Mouse (Mus musculus): ENCODE results near the gene Sh3glb1. TPM values are rescaled to one million over a fixed set of nuclear protein-coding genes. Genes with fewer than 3 reads are reported as not detected.
"Not testable (repeated sequence)": the region's sequence is repeated elsewhere in the genome, so short reads cannot be mapped to it uniquely, and the experiment has no call there.

The Sh3glb1 gene
- polyA plus RNA-seq (2017; shearing (Covaris generic)): 10 to 100 TPM; 53.4 to 56.8 TPM

DNA sequence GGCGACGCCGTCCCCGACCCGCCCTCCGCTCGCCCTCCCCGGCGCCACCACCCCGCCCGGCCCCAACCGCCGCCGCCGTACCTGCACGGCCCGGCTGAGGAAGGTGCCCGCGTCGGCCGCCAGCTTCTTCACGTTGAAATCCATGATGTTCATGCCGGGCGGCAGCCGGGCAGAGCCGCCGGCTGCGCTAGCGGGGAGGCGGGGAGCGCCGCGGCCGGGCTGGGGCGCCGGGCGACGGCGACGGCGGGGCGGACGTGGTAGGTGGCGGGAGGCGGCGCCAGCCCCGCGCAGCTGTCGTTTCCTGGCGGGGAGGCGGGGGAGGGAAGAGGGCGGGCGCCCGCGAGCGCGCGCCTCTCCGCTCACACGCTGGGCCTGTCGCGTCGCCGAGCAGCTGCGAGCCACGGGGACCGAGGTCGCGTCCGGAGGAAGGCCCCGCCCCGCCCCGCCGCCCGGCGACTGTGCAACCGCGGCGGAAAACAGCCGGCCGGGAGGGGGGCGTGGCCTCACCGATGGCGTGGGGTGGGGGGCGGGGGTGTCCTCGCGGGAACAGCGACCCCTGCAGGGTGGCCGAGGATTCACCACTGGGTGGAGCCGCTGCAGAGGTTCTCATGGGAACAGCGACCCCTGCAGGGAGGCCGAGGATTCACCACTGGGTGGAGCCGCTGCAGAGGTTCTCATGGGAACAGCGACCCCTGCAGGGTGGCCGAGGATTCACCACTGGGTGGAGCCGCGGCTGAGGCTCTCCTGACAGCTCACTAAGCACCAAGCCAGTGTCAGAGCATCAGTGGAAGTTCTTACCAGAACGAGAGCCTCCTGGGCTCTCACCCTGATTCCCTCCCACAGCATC is at the start of gene Sh3glb1:
Gene Sh3glb1 (minus strand): TSS at position 435 of the 847 bp plus-strand sequence.
- ATAC-seq: peak; percentile 70

DNA sequence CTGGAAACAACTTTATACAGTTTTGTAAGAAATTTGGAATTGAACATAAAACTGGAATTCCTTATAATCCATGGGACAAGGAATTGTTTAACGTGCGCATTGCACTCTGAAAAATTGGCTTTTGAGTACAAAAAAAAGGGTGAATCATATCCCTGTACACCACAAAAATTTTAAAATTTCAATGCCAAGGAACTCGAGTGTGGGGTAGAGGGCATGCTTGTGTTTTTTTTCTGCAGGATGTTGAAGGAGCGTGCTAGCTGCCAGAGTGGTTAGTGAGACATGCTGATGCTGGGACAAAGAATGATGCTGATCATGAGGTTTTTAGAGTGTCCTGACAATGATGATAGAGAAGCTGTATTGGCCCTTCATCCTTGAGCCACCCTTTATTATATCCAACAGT is 45.0 kb upstream of the Sh3glb1 start:
- no peak for ATAC-seq

DNA sequence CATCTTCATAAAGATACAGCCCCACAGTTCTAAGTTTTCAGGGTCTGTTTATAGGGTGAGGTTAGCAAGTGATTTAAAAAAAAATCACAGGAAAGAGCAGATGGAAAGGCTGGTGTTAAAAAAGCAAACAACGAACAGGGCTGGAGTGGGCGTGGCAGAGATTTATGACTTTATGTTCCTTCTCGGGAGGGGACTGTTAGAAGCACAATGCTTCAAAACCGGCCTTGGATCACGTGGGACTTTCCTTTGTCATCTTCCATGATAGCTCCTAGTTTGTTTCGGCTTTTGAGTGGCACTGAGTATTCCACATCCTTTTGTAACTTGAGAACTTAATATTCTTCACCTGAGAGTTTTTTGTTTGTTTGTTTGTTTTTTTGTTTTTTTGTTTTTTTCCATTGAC is 41.3 kb upstream of the Sh3glb1 start:
- no peak for ATAC-seq

DNA sequence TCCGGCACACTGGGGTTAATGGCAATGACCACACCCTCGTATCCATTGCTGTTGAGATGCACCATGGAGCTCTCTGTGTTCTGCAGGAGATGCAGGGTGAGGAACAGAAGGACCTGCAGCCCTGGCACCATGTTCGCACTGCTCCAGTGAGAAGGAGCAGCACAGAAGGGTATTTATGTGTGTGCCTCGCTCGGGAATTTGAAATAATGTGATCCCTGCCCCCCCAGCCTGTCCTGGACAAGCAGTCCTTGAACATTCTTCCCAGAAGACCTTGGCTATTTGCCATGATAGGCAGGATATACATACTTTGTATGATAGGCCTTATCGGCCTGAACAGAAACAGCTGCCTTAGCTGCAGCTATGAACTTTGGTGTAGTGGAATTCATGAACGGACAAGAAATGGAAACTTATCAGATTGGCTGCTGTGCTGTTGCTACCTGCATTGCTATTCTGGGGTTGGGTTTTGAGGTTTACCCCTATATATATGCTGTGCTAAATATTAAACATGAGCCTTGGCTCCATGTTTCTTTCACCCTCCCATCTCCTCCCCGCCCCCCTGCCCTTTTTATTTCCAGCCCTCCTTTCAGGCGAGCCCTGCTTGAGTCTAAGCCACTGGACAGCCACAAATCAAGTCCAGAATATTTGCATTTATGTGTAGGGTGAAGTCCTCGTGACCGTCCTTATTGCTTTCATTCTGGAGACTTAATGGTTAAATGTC is 40.6 kb upstream of the Sh3glb1 start, which contains the start of gene Clca3a1:
Gene Clca3a1 (minus strand): TSS at position 386 of the 718 bp plus-strand sequence.
- ATAC-seq: no peak

DNA sequence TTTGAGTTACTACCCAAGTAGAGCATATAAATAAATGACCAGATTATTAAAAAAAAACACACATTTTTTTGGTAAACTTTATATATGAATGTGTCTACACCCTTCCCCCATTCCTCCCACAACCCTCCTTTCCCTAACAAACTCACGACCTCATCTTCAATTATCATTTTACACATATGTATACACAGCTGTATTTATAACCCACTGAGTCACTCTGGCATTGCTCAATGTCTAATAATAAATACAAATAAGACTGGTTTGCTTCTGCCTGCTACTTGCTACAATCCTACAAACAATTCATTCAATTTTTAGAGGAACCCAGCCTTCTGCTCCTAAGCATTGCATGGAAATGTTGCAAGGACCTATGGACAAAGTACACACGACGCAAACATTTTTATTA is 39.6 kb upstream of the Sh3glb1 start:
- ATAC-seq: no peak

DNA sequence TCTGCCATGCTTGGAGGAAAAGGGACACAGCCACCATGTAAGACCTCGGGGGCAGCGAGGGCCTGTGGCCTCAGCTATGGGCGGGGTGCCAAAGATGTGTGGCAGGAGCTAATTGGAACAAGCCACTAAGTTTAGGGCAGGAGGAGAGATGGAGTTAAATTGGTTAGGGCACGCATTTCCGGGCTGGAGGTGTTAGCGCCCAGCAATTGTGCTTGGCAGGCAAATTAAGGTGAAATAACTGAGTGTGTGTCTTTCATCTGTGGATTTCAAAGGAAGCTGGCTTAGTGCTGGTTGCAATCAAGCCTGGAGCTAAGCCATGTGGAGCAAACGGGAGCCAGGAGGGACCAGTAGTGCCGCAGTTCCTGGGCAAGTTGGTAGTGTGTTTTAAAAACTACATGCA is 36.0 kb upstream of the Sh3glb1 start:
- not testable (repeated sequence) for ATAC-seq

DNA sequence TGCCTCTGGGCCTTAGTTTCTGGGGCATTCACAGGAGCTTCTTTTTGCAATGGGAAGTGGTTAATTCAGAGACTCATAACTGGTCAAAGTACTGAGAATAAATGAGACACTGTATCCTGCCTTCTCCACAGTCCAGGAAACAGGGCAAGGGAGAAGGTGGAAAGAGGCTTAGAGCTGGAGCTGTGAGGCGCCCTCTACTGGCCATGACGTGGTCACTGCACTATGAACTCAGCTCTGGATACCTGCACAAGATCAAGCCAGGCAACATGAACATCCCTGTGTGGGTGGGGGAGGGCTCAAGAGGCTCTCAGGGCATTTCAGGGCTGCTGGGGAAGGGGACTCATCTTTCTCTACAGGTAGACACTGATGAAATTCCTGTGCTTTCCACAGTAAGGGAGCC is 33.0 kb upstream of the Sh3glb1 start:
- no peak for ATAC-seq

DNA sequence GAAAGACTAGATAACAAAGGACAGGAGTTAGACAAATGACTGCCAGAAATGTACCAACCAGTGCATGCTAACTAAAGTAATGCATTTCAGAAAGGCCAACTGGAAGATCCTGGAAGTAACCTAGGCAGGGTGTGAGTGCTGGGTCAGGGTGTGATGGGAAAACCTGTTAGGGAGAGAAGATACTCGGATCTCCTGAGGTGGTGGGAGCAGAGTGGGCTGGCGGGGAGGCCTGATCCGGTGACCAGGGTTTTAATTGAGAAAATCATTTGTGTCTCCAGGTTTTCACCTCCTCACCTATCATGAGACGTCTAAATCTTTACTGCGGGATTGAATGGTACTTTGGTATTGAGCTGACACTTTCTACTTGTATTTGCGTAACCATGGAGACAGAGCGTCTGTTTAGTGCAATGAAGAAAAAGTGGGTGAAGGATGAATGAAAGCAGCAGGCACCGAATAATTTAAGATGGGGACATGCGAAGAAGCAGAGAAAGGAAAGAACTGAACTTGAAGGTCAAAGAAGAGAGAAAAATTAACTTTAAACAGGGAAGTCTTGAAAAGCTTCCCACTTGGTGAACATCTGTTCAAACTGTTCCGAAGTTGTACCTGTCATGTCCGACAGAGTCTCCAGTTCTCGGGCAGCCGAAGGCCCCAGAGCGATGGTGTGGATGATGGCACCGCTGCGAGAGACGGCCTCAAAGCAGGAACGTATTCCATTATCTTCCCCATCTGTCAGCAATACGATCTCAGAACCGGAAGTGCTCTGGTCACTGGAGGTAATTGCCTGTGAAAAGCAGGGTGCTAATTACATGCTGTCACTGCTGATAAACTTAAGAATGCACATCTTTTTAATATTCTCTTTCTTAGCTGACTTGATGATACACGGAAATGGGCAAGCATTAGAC is 29.2 kb upstream of the Sh3glb1 start:
- ATAC-seq: not testable (repeated sequence)

DNA sequence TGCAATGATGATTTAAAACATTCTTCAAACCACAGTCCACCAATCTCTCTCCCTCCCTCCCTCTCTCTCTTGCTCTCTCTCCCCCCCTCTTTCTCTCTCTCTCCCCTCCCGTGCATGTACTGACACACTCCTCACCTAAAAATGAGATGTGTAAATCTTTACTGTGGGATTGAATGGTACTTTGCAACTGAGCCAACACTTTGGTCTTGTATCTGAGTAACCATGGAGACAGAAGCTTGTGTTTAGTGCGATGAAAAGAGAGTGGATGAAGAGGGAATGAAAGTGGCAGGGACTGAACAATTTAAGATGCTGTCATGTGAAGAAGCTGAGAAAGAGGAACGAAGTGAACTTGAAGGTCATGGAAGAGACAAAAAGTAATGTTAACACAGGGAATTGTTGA is 27.6 kb upstream of the Sh3glb1 start:
- ATAC-seq: not testable (repeated sequence)

DNA sequence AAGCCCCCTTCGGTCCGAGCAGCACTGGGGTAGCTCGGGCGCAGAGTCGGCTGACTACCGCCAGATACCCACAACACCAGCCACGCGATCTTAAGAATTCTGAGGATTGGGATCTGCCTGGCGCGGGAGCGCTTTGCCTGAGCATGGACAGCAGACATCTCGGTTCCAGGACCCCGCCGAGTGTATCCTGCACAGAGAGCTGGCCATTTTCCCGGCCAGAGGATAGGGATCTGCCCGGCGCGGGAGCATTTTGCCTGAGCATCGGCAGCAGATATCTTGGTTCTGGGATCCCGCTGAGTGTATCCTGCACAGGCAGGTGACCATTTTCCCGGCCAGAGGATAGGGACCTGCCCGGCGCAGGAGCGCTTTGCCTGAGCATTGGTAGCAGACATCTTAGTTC is 18.3 kb upstream of the Sh3glb1 start:
- not testable (repeated sequence) for ATAC-seq

DNA sequence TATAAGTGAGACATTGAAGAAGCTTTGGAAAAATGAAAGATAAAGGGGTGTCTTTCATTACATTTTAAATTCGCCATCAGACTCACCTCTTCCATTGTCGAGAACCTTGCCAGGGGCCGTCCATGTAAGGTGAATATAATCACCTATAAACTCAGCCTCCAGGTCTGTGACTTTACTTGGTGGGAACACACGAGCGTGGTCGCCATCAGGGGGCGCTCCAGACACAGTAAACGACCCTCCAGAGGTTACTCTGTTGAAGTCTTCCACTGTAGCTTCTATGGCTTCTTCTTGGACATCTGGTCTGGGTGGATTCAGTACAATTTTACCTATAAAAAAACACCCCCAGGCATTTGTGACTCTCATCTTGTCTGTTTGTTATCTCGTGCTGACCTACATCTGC is 16.7 kb upstream of the Sh3glb1 start:
- ATAC-seq: no peak

DNA sequence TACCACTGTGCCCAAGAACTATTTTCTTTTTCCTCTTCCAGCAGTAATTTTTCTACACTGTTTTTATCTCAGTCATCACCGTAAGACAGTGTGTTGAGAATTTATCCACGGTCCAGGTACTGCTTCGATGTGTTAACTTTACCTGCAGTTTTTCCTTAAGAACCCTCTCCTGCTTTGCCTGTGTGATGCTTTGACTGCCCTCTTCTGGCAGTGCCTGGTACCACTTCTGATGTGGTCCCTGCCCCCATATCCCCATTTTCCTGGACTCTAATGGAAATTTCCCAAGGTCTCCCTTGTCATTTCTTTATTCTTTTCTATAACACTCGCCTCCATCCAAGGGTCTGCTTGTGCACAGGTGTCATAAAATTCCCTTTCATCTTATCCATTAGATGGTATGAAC is 3.3 kb upstream of the Sh3glb1 start:
- ATAC-seq: no peak

DNA sequence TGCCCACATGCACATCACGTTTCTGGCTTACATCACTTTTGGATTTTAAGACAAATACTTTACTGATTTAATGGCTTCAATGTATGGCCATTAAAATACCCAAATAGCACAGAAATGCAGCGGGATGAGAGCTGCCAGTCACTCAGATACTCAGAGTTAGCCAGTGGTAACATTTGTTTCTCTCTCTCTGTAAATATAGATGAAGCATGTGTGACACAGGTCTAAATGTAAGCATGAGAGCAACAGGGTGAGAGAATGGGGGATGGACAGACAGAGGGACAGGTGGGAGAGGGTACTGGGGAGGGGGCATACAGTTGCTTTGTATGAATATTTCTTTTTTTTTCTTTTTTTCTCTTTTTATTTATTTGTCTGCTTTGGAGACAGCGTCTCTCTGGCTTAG is 2.4 kb upstream of the Sh3glb1 start:
- ATAC-seq: not testable (repeated sequence)

DNA sequence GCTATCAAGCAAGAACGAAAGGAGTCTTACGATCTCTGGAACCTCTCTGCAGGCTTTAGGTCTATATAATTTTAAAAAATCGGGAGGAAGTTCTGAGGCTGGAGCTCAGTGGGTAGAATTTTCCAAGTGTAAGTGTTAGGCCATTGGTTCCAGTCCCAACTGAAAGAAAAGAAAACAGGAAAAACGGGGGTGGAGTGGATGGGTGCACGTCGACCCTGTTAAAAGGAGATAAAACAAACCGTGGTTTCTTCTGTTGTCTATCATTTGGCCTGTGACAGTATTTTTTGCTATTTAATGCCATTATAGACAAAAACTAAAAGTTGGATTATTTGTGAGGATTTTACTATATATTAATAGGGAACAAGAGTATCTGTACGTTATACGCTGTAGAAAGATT is 1.7 kb upstream of the Sh3glb1 start:
- ATAC-seq: no peak

DNA sequence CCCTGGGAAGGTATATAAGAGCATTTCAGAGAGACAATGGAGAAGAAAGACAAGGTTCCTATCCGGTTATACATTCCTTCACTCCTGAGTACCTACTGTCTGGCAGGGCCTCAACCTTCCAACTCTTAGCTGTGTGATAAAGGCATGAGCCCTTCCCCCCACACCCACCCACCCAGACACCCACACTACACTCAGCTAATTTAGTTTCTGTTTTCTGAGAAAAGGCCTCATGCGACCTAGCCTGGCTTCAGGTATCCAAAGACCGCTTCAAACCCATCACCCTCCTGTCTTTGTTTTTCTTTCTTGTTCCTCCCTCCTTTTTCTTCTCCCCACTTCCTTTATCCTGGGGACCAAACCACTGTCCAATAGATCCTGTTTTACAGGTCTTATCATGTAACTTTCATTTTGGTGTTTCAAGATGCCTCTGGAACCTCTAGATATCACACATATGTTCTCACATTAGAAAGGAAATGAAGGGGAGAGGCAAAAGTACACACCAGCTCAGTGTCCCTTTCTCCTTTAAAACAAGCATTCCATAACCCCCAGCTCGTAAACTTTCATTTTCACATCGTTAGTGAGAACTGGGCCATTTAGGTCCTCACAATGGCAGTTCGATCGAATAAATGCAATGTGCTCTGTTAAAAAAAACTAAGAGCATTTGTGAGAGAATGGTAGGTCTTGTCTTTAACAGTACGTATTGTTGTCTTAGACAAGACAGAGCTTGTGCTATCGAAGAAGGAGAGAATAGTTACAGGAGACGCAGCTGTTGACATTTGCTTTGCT is 1.1 kb upstream of the Sh3glb1 start:
- no peak for ATAC-seq

DNA sequence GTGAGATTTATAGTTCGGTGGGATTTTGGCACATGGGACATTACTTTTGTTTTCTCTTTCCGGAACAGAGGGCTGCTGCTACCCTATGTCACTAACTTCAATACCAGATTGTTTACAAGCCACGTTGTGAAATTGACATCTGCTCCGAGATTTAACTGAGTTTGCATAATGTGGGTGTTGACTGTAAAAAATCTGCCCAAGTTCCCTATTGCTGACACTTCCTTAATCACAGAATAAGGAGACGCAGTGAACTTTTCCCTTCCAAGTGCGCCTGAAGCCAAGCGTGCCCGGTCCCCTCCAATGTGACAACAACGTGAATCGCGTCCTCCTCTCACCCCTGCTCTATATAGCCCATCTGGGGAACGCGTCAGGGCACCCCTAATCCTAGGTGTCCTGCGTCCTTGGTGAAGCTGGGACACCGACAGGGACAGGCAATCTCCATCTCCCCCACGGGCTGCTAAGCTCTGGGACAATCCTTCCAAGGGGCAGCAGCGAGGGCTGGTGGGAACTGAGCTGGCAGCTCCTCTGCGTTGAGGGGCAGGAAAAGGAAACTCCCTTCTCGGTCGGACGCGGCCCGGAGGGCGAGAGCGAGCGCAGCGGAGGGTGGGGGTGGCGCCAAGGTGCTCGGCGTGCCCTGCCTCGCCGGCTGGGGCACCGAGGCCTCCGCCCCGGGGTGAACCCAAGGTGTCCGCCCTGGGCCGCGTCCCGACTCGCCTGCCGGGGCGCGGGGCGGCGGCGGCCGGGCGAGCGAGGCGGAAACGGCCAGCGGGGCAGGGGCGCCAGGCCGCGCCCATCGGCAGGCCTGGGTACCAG is 841 bp downstream of the Sh3glb1 start:
- ATAC-seq: peak; percentile 45

DNA sequence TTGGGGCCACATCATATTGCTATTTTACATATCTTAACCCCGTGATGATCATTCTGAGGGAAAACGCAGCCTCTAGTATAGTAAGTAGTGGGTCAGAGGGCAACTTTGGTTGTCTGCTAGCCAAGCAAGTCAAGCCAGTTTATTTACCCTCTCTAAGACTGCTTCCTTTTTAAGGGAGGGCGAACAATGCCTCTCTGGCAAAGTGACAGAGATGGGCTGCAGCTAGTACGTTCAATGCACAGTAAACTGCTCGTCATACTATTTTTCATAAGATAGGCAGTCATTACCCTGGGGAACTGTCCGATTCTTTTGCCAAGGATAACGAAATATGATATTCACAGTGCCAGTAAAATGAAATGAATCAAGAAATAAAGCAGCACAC is 1.4 kb downstream of the Sh3glb1 start:
- ATAC-seq: no peak

DNA sequence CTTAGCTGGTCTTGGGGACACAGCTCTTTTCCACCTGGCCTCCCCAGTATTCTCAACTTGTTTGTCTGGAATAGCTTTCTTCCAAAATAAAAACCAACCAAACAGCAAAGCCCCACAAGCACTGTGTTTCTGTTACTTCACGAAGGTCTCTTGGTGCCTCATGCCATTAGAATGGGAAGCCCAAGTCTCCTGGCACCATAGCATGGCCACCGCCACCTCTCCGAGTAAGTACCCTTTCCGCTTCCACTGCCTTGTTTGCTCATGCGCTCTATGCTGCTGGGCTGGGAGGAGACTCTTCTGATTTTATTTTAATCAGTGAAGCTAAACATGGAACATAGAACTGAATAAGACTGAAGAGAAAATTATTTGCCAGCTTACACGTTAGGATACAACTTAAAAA is 2.3 kb downstream of the Sh3glb1 start:
- no peak for ATAC-seq

DNA sequence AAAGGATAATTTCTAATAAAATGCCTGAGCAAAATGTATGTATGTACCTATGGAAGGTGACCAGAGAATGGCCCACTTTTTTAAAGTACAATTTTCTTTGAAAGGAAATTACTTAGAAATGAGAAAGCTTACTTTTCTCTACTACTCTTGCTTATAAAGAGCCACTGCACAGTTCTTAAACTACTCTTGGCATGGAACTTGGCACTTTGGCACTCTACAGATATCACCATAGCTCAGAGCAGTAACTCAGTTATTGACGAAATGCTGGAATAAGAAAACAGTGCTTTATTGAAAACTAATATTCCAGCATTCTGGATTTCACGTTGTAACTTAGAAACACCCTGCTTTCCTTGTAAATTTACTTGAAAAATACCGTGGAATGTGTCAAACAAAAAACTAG is 3.0 kb downstream of the Sh3glb1 start:
- no peak for ATAC-seq

DNA sequence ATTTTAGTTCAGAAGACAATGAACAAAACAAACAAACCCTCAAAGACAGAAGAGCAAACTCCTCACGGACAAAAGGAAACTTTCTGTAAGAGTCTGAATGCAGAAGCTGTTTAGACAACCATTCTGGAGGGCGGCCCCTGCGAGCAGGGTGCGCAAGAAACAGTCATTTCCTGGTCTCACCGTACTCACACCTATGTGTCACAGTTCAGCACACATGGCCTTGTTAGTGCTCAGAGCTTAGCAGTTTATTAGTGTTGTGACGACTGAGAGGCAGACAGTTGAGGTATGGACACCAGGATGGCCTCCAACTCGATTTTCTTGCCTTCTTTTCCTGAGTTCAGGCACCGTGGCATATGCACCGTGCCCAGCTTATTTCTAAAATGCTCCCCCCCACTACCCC is 4.2 kb downstream of the Sh3glb1 start:
- ATAC-seq: no peak

DNA sequence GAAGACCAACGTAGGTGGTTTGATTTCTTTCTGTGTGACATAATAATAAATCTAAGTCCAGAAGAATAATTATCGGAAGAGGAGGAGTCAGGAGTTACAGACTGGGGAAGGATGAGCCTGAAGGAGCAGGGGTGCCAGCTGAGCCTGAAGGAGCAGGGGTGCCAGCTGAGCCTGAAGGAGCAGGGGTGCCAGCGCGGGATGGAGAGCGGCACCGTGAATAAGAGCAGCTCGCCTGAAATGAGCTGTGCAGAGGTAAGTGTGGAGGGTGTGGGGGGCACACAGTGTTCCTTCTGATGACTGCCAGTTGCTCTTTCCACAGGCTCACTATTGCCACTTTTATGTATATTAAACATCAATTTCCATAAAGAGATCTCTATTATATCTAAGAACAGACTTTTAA is 5.1 kb downstream of the Sh3glb1 start:
- ATAC-seq: no peak

All from activated CD4-positive, CD25-positive, alpha-beta regulatory T cell, adult 4 months (primary cell).